Mouse (Mus musculus): ENCODE results near the gene Pex6. TPM values are rescaled to one million over a fixed set of nuclear protein-coding genes. Genes with fewer than 3 reads are reported as not detected.

Gene Pex6
- 6.5 TPM for polyA plus RNA-seq (2015; fragmentation: Illumina TruSeq; extraction: RNeasy Lipid Tissue Mini Kit (QIAGEN cat#74804); ENCODE audit: insufficient read depth, low replicate concordance)

GRCm38 (mm10) chr17:46710959-46711597 lies at the start of gene Pex6:
Pex6 (plus strand) TSS chr17:46711463.

DNA sequence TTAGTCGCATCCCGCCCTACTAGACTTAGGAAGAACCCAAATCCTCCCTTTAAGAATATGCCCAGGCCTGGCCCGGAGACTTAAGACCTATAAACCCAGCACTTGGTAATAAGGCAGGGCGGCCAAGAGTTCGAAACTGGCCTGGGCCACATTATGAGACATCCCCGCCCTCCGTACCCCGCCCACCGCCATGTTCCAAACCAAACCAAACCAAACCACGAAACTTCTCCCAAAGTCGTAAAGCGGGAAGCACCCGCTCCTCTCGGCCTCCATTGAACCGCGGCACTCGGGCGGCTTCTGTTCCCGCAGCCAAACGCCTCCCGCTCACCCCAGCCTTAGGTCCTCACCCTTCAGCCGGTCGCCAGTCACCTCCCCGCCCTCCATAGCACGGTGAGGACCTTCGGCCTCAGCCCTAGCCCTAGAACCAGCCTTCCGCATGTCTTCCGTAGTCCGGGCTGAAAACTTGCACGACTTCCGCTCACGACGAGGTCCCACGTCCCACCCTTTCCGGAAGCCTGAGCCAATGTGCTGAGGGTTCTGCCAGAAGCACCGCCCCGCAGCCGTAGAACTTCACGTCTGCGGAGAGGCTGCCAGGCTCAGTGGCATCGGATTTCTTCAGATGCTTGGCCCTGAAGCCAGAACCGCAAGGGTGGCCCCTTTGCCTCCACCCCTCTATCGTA lies 37.3 kb upstream of the Pex6 start, which contains the start of gene Rrp36:
Gene Rrp36, minus strand, starts transcription at position 503 of the 680 bp plus-strand sequence.

DNA sequence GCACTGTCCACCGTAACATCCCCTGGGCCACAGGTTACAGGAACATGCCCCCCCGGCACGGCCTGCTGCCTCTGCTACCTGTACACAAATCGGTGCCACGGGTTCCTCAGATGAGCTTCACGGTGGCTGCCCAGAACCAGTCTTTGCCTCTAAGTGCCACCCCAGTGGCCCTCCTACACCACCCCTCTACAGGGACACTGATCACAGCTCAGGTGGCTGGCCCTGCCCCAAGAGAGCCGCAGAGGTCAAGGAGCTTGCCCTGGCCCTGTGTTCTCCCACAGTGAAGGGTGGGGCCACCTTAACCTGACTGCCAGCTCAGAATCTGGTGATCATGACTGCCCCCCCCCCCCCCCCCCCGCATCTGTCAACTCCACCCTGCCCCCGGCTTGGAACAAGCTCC lies 32.8 kb upstream of the Pex6 start, which contains the start of gene Mea1:
Gene Mea1, plus strand, starts transcription at position 378 of the 400 bp plus-strand sequence.

GRCm38 (mm10) chr17:46680760-46681373 lies 30.4 kb upstream of the Pex6 start, which contains the start of gene Klhdc3:
Klhdc3 (minus strand) TSS chr17:46680914.

DNA sequence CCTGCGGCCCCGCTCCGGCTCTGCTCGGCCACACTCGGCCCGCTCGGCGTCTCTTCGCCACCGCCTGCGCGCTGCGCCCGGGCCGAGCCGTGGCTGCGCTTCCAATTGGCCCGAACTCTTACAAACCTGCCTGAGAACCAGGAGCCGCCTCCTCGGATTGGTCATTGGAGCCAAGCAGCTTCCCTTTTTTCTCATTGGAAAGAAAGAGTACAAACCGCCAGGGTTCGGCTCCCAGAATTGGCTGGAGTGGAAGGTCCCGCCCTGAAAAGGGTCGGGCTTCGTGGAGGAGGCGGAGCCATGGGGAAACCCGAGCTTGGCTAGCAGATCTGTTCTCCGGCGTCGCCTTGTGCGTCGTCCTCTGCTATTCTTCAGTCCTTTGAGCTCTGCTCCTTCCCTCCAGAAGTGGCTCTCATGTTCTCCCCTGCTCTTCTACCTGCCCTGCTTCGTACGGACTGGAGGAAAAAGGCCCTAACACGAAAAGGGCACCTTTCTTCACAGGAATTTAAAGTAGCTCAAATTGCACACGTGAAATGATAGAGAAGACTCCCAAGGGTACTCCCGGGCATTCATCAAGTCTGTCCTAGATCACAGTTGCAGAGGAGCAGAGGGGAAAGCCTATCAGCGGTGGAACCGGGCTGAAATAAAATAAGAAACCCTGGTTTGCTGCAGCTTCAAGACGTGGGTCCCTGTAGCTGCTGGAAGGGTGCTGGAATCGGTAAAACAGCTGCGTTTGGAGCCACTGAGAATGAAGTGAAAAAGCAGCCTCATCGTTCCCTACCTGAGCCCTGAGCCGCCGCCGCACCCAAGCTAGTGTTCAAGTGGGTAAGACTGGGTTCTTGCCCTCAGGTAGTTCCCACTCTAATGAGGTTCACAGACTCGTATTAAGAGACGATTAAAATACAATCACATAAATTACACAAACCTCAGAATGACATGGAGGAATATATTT lies 6.1 kb upstream of the Pex6 start, which contains the start of gene Ppp2r5d:
Gene Ppp2r5d, minus strand, starts transcription at position 225 of the 949 bp plus-strand sequence.

GRCm38 (mm10) chr17:46728904-46729318 lies 17.6 kb downstream of the Pex6 start, which contains the start of gene Gnmt:
Gnmt (minus strand) TSS chr17:46729168.

DNA sequence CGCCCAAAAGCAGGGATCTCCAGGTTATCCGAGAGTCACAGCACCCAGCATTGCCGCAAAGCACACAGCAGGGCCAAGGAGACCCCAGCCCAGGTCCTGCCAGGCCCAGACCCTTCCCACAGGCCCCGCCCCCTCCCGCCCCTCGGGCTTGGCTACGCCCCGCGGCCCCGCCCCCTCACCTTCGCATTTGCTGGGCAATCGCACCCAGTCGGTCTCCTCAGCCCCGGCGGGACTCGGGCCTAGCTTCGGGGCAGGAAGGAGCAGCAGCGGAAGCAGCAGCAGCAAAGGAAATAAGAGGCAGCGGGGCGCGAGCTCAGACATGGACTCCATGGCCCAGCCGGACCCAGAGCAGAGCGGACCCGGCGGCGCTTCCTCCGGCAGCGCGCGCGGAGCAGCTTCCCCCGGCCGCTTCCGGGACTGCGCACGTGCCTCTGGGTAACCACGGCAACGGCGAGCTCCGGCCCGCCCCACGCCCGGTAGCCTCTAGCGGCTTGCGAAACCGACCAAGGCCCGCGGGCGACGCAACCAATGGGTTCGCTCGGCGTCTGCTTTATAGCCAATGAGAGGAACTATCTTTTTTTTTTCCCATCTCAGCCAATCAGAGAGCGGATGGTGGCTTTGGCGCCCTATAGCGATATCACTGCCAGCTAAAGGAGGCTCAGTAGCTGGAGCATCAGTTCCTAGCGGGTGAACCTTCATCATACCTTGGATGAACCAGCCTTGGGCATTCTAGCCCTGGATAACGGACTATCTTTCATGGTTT lies 40.7 kb downstream of the Pex6 start, which contains the start of gene Cnpy3:
Gene Cnpy3, minus strand, starts transcription at position 421 of the 763 bp plus-strand sequence.

DNA sequence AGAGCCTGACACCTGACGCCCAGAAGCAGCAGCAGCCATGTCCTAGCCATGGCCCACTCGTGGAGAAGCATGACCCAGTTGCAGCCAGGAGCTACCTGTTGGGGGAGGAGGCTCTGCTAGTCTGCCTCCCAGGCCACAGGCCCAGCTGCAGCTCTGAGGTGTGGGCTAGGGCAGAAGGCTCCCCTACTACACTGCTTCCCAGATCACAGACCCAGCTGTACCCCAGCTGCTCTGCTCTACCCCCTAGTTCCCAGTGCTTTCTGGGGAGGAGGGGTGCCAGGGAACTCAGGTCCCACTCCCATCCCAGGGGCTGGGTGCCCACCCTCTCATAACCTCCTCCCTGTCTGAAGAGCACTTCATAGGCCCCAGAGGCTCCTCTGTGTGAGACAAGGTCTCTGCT lies 52.3 kb downstream of the Pex6 start, which contains the start of gene Ptcra:
Gene Ptcra, minus strand, starts transcription at position 169 of the 400 bp plus-strand sequence.

DNA sequence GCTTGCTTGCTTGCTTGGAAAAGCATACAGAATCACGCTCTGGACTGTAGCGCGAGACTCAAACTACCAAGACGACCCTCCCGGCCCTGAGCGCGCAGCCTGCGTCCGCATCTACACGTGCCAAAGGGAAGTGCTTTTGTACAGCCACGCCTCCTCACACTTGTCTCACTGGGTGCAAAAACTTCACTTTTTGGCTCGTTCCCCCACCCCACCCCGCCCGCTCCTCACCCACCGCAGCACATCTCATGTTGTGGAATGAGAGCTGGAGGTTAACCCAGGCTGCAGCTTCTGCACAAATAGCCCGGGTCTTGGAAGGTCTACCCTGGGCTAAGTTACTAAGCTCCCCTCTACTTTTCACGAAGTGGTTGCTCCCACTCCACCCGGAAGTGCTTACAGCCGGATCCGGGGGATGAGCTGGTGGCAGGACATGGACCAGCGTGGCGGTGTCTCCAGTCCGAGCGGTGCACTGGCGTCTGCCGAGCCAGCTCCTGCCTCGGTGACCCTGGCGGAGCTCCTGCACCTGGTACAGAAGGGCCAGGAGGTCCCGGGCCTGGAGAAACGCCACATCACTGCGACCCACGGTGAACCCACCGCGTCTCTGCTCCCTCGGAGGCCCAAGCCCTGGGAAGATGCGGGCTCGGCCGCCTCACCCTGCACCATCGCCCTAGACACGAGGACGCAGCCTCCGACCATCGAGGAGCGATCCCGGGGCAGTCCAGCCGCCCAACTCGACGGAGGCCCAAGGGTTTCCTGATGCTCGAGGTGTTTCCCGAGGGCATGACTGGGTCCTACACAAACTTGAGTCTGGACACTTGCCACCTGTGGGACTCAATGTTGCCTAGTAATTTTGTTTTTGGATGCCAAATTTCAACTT lies 61.4 kb downstream of the Pex6 start, which contains the start of gene 2310039H08Rik:
Gene 2310039H08Rik, plus strand, starts transcription at position 232 of the 874 bp plus-strand sequence.

Other genes with a start within 250 kb of the Pex6 start
- 0.75 TPM for gene Ttbk1, start 223.8 kb upstream of the Pex6 start, polyA plus RNA-seq (2015; fragmentation: Illumina TruSeq; extraction: RNeasy Lipid Tissue Mini Kit (QIAGEN cat#74804); ENCODE audit: insufficient read depth, low replicate concordance)
- 1.6 TPM for gene Dnph1, start 214.8 kb upstream of the Pex6 start, polyA plus RNA-seq (2015; fragmentation: Illumina TruSeq; extraction: RNeasy Lipid Tissue Mini Kit (QIAGEN cat#74804); ENCODE audit: insufficient read depth, low replicate concordance)
- 7.8 TPM for gene Cul9, start 165.1 kb upstream of the Pex6 start, polyA plus RNA-seq (2015; fragmentation: Illumina TruSeq; extraction: RNeasy Lipid Tissue Mini Kit (QIAGEN cat#74804); ENCODE audit: insufficient read depth, low replicate concordance)
- 9.6 TPM for gene Srf, start 155.3 kb upstream of the Pex6 start, polyA plus RNA-seq (2015; fragmentation: Illumina TruSeq; extraction: RNeasy Lipid Tissue Mini Kit (QIAGEN cat#74804); ENCODE audit: insufficient read depth, low replicate concordance)
- gene Ptk7, start 82.0 kb upstream of the Pex6 start, polyA plus RNA-seq (2015; fragmentation: Illumina TruSeq; extraction: RNeasy Lipid Tissue Mini Kit (QIAGEN cat#74804); ENCODE audit: insufficient read depth, low replicate concordance), result 2.3 TPM
- gene Klc4, start 65.4 kb upstream of the Pex6 start, polyA plus RNA-seq (2015; fragmentation: Illumina TruSeq; extraction: RNeasy Lipid Tissue Mini Kit (QIAGEN cat#74804); ENCODE audit: insufficient read depth, low replicate concordance), result 5.2 TPM
- gene Mrpl2, start 65.2 kb upstream of the Pex6 start, polyA plus RNA-seq (2015; fragmentation: Illumina TruSeq; extraction: RNeasy Lipid Tissue Mini Kit (QIAGEN cat#74804); ENCODE audit: insufficient read depth, low replicate concordance), result 16.5 TPM
- 2.9 TPM for gene Cul7, start 61.1 kb upstream of the Pex6 start, polyA plus RNA-seq (2015; fragmentation: Illumina TruSeq; extraction: RNeasy Lipid Tissue Mini Kit (QIAGEN cat#74804); ENCODE audit: insufficient read depth, low replicate concordance)
- 14.0 TPM for gene Rrp36, start 37.1 kb upstream of the Pex6 start, polyA plus RNA-seq (2015; fragmentation: Illumina TruSeq; extraction: RNeasy Lipid Tissue Mini Kit (QIAGEN cat#74804); ENCODE audit: insufficient read depth, low replicate concordance)
- gene Mea1, start 32.7 kb upstream of the Pex6 start, polyA plus RNA-seq (2015; fragmentation: Illumina TruSeq; extraction: RNeasy Lipid Tissue Mini Kit (QIAGEN cat#74804); ENCODE audit: insufficient read depth, low replicate concordance), result 41.4 TPM
- gene Klhdc3, start 30.5 kb upstream of the Pex6 start, polyA plus RNA-seq (2015; fragmentation: Illumina TruSeq; extraction: RNeasy Lipid Tissue Mini Kit (QIAGEN cat#74804); ENCODE audit: insufficient read depth, low replicate concordance), result 35.6 TPM
- gene Ppp2r5d, start 6.4 kb upstream of the Pex6 start, polyA plus RNA-seq (2015; fragmentation: Illumina TruSeq; extraction: RNeasy Lipid Tissue Mini Kit (QIAGEN cat#74804); ENCODE audit: insufficient read depth, low replicate concordance), result 26.7 TPM
- gene Gnmt, start 17.7 kb downstream of the Pex6 start, polyA plus RNA-seq (2015; fragmentation: Illumina TruSeq; extraction: RNeasy Lipid Tissue Mini Kit (QIAGEN cat#74804); ENCODE audit: insufficient read depth, low replicate concordance), result 0.36 TPM
- 59.2 TPM for gene Cnpy3, start 40.8 kb downstream of the Pex6 start, polyA plus RNA-seq (2015; fragmentation: Illumina TruSeq; extraction: RNeasy Lipid Tissue Mini Kit (QIAGEN cat#74804); ENCODE audit: insufficient read depth, low replicate concordance)
- not detected for gene Ptcra, start 52.2 kb downstream of the Pex6 start, polyA plus RNA-seq (2015; fragmentation: Illumina TruSeq; extraction: RNeasy Lipid Tissue Mini Kit (QIAGEN cat#74804); ENCODE audit: insufficient read depth, low replicate concordance)
- gene 2310039H08Rik, start 61.2 kb downstream of the Pex6 start, polyA plus RNA-seq (2015; fragmentation: Illumina TruSeq; extraction: RNeasy Lipid Tissue Mini Kit (QIAGEN cat#74804); ENCODE audit: insufficient read depth, low replicate concordance), result 6.3 TPM
- gene Rpl7l1, start 71.2 kb downstream of the Pex6 start, polyA plus RNA-seq (2015; fragmentation: Illumina TruSeq; extraction: RNeasy Lipid Tissue Mini Kit (QIAGEN cat#74804); ENCODE audit: insufficient read depth, low replicate concordance), result 104 TPM
- 33.0 TPM for gene Bicral, start 147.0 kb downstream of the Pex6 start, polyA plus RNA-seq (2015; fragmentation: Illumina TruSeq; extraction: RNeasy Lipid Tissue Mini Kit (QIAGEN cat#74804); ENCODE audit: insufficient read depth, low replicate concordance)
- gene Tbcc, start 179.2 kb downstream of the Pex6 start, polyA plus RNA-seq (2015; fragmentation: Illumina TruSeq; extraction: RNeasy Lipid Tissue Mini Kit (QIAGEN cat#74804); ENCODE audit: insufficient read depth, low replicate concordance), result 5.2 TPM
- gene Prph2, start 199.0 kb downstream of the Pex6 start, polyA plus RNA-seq (2015; fragmentation: Illumina TruSeq; extraction: RNeasy Lipid Tissue Mini Kit (QIAGEN cat#74804); ENCODE audit: insufficient read depth, low replicate concordance), result not detected